Mouse (Mus musculus): ENCODE measurements around the gene Nbea. TPM values are rescaled to one million over a fixed set of nuclear protein-coding genes. Genes with fewer than 3 reads are reported as not detected.

The Nbea gene
- polyA plus RNA-seq, 1 experiment from 2014 or later: 6.4 TPM

- H3K27ac ChIP-seq (ENCODE audit: low read length): no peak overlapping the region
- no peaks in the 10 kb centered on the region for H3K36me3 ChIP-seq (ENCODE audit: insufficient read depth, low read length)
- ATAC-seq (ENCODE audit: low FRiP score, low TSS enrichment): peak; percentile 46; the same call in 1 of the 2 replicates
- no peaks in the 10 kb centered on the region for H3K27me3 ChIP-seq (ENCODE audit: insufficient read depth, low read length)
- H3K4me1 ChIP-seq (ENCODE audit: insufficient read depth, low read length): peaks cover 12% of the 10 kb centered on the region
- no peak overlapping the region for H3K4me3 ChIP-seq (ENCODE audit: low read length)
- H3K4me2 ChIP-seq (replicated peaks; ENCODE audit: low read depth, low read length): no peak overlapping the region
- H3K9me3 ChIP-seq (ENCODE audit: low read length): no peaks in the 10 kb centered on the region
- WGBS: 59% methylated on average over 2 of the region's 2 CpGs
- no peak overlapping the region for H3K9ac ChIP-seq (replicated peaks; ENCODE audit: low read length)
Measured at GRCm38 (mm10) chr3:55600286-55600685, 583.2 kb downstream of the Nbea start.

GRCm38 (mm10) chr3:55599366-55600085 is 584.0 kb downstream of the Nbea start:
- Histone ChIP-seq H3K27ac (ENCODE audit: low read length) (no peak overlapping the region), H3K36me3 (ENCODE audit: insufficient read depth, low read length) (no peaks in the 10 kb centered on the region), H3K9me3 (ENCODE audit: low read length) (no peaks in the 10 kb centered on the region), H3K4me3 (ENCODE audit: low read length) (no peak overlapping the region), H3K4me1 (ENCODE audit: insufficient read depth, low read length) (peaks cover 12% of the 10 kb centered on the region), H3K4me2 (replicated peaks; ENCODE audit: low read depth, low read length) (0 out of 2 replicates have a peak overlapping the region, but pooled peaks have one; percentile 14), H3K9ac (replicated peaks; ENCODE audit: low read length) (no peak overlapping the region), H3K27me3 (ENCODE audit: insufficient read depth, low read length) (no peaks in the 10 kb centered on the region)
- 39% methylated on average over 17 of the region's 17 CpGs for WGBS
- peak; percentile 49; the same call in 1 of the 2 replicates for ATAC-seq (ENCODE audit: low FRiP score, low TSS enrichment)

GRCm38 (mm10) chr3:55598681-55599080 is 584.8 kb downstream of the Nbea start:
- no peak for ATAC-seq (ENCODE audit: low FRiP score, low TSS enrichment)
- Histone ChIP-seq H3K9ac (replicated peaks; ENCODE audit: low read length) (no peak overlapping the region), H3K36me3 (ENCODE audit: insufficient read depth, low read length) (no peaks in the 10 kb centered on the region), H3K27ac (ENCODE audit: low read length) (no peak overlapping the region), H3K9me3 (ENCODE audit: low read length) (no peaks in the 10 kb centered on the region), H3K4me1 (ENCODE audit: insufficient read depth, low read length) (peaks cover 12% of the 10 kb centered on the region), H3K4me2 (replicated peaks; ENCODE audit: low read depth, low read length) (no peak overlapping the region), H3K27me3 (ENCODE audit: insufficient read depth, low read length) (no peaks in the 10 kb centered on the region), H3K4me3 (ENCODE audit: low read length) (no peak overlapping the region)
- WGBS: 49% methylated on average over 2 of the region's 2 CpGs

GRCm38 (mm10) chr3:55593312-55593711 is 590.2 kb downstream of the Nbea start:
- Histone ChIP-seq H3K4me2 (replicated peaks; ENCODE audit: low read depth, low read length) (no peak overlapping the region), H3K9me3 (ENCODE audit: low read length) (no peaks in the 10 kb centered on the region), H3K9ac (replicated peaks; ENCODE audit: low read length) (no peak overlapping the region), H3K36me3 (ENCODE audit: insufficient read depth, low read length) (no peaks in the 10 kb centered on the region), H3K27me3 (ENCODE audit: insufficient read depth, low read length) (no peaks in the 10 kb centered on the region), H3K4me3 (ENCODE audit: low read length) (no peak overlapping the region), H3K4me1 (ENCODE audit: insufficient read depth, low read length) (peaks cover 4% of the 10 kb centered on the region), H3K27ac (ENCODE audit: low read length) (no peak overlapping the region)
- 85% methylated on average over 5 of the region's 5 CpGs for WGBS
- no peak for ATAC-seq (ENCODE audit: low FRiP score, low TSS enrichment)

- no peak for ATAC-seq (ENCODE audit: low FRiP score, low TSS enrichment)
- Histone ChIP-seq H3K9me3 (ENCODE audit: low read length) (no peaks in the 10 kb centered on the region), H3K27me3 (ENCODE audit: insufficient read depth, low read length) (no peaks in the 10 kb centered on the region), H3K4me3 (ENCODE audit: low read length) (no peak overlapping the region), H3K4me1 (ENCODE audit: insufficient read depth, low read length) (peaks cover 15% of the 10 kb centered on the region), H3K4me2 (replicated peaks; ENCODE audit: low read depth, low read length) (no peak overlapping the region), H3K9ac (replicated peaks; ENCODE audit: low read length) (no peak overlapping the region), H3K27ac (ENCODE audit: low read length) (no peak overlapping the region), H3K36me3 (ENCODE audit: insufficient read depth, low read length) (no peaks in the 10 kb centered on the region)
- WGBS: 71% methylated on average over 6 of the region's 6 CpGs
Measured at GRCm38 (mm10) chr3:55590727-55591126, 592.8 kb downstream of the Nbea start.

GRCm38 (mm10) chr3:55590291-55590690 is 593.2 kb downstream of the Nbea start:
- H3K27me3 ChIP-seq (ENCODE audit: insufficient read depth, low read length): no peaks in the 10 kb centered on the region
- no peak overlapping the region for H3K9ac ChIP-seq (replicated peaks; ENCODE audit: low read length)
- H3K4me1 ChIP-seq (ENCODE audit: insufficient read depth, low read length): peaks cover 15% of the 10 kb centered on the region
- 79% methylated on average over 2 of the region's 2 CpGs for WGBS
- H3K4me2 ChIP-seq (replicated peaks; ENCODE audit: low read depth, low read length): no peak overlapping the region
- H3K36me3 ChIP-seq (ENCODE audit: insufficient read depth, low read length): no peaks in the 10 kb centered on the region
- H3K9me3 ChIP-seq (ENCODE audit: low read length): no peaks in the 10 kb centered on the region
- H3K4me3 ChIP-seq (ENCODE audit: low read length): no peak overlapping the region
- no peak overlapping the region for H3K27ac ChIP-seq (ENCODE audit: low read length)
- ATAC-seq (ENCODE audit: low FRiP score, low TSS enrichment): no peak

GRCm38 (mm10) chr3:55589402-55589944 is 594.0 kb downstream of the Nbea start:
- H3K9ac ChIP-seq (replicated peaks; ENCODE audit: low read length): no peak overlapping the region
- no peaks in the 10 kb centered on the region for H3K9me3 ChIP-seq (ENCODE audit: low read length)
- no peaks in the 10 kb centered on the region for H3K36me3 ChIP-seq (ENCODE audit: insufficient read depth, low read length)
- no peak overlapping the region for H3K4me2 ChIP-seq (replicated peaks; ENCODE audit: low read depth, low read length)
- H3K4me3 ChIP-seq (ENCODE audit: low read length): no peak overlapping the region
- WGBS: 72% methylated on average over 8 of the region's 8 CpGs
- no peak for ATAC-seq (ENCODE audit: low FRiP score, low TSS enrichment)
- no peak overlapping the region for H3K27ac ChIP-seq (ENCODE audit: low read length)
- no peaks in the 10 kb centered on the region for H3K27me3 ChIP-seq (ENCODE audit: insufficient read depth, low read length)
- peaks cover 15% of the 10 kb centered on the region for H3K4me1 ChIP-seq (ENCODE audit: insufficient read depth, low read length)

- no peaks in the 10 kb centered on the region for H3K27me3 ChIP-seq (ENCODE audit: insufficient read depth, low read length)
- H3K4me2 ChIP-seq (replicated peaks; ENCODE audit: low read depth, low read length): peak overlapping the region; percentile 32
- ATAC-seq (ENCODE audit: low FRiP score, low TSS enrichment): peak; percentile 93
- H3K4me1 ChIP-seq (ENCODE audit: insufficient read depth, low read length): peaks cover 15% of the 10 kb centered on the region
- peak overlapping the region; percentile 78 for H3K27ac ChIP-seq (ENCODE audit: low read length)
- H3K9me3 ChIP-seq (ENCODE audit: low read length): no peaks in the 10 kb centered on the region
- H3K9ac ChIP-seq (replicated peaks; ENCODE audit: low read length): peak overlapping the region; percentile 36
- H3K4me3 ChIP-seq (ENCODE audit: low read length): no peak overlapping the region; the same call in 1 of the 2 replicates
- no peaks in the 10 kb centered on the region for H3K36me3 ChIP-seq (ENCODE audit: insufficient read depth, low read length)
- WGBS: 10% methylated on average over 12 of the region's 12 CpGs
Measured at GRCm38 (mm10) chr3:55587972-55588946, 595.2 kb downstream of the Nbea start.

- WGBS: 27% methylated on average over 12 of the region's 12 CpGs
- ATAC-seq (ENCODE audit: low FRiP score, low TSS enrichment): peak; percentile 72
- H3K27ac ChIP-seq (ENCODE audit: low read length): peak overlapping the region; percentile 78; the same call in 1 of the 2 replicates
- no peaks in the 10 kb centered on the region for H3K9me3 ChIP-seq (ENCODE audit: low read length)
- H3K4me3 ChIP-seq (ENCODE audit: low read length): no peak overlapping the region; the same call in 1 of the 2 replicates
- H3K36me3 ChIP-seq (ENCODE audit: insufficient read depth, low read length): no peaks in the 10 kb centered on the region
- peaks cover 15% of the 10 kb centered on the region for H3K4me1 ChIP-seq (ENCODE audit: insufficient read depth, low read length)
- H3K9ac ChIP-seq (replicated peaks; ENCODE audit: low read length): no peak overlapping the region
- H3K27me3 ChIP-seq (ENCODE audit: insufficient read depth, low read length): no peaks in the 10 kb centered on the region
- peak overlapping the region; percentile 32 for H3K4me2 ChIP-seq (replicated peaks; ENCODE audit: low read depth, low read length)
Measured at GRCm38 (mm10) chr3:55587434-55587971, 596.0 kb downstream of the Nbea start.

Measured in kidney, embryonic 16.5 days (tissue).